Mouse (Mus musculus) hindbrain, embryonic 10.5 days (tissue): ENCODE measurements around the gene Fam160b1. TPM values are rescaled to one million over a fixed set of nuclear protein-coding genes. Genes with fewer than 3 reads are reported as not detected.

Experiments used
- DNase-seq: peaks from one replicate; pipeline ENCODE4 v3.0.0-alpha.2; 2017; ENCODE audit warnings: low spot score
- H3K27ac ChIP-seq: fragments of 300-500 bp; sonication (generic); 2 replicates; pipeline ENCODE4 v1.5.1; 2016; ENCODE audit warnings: mild to moderate bottlenecking, moderate library complexity
- H3K27me3 ChIP-seq: fragments of 300-500 bp; sonication (generic); 2 replicates; pipeline ENCODE4 v1.6.1; 2016; ENCODE audit warnings: mild to moderate bottlenecking; ENCODE audit not compliant: poor library complexity, insufficient read depth, severe bottlenecking
- H3K36me3 ChIP-seq: fragments of 300-500 bp; sonication (generic); 2 replicates; pipeline ENCODE4 v1.6.1; 2016; ENCODE audit warnings: mild to moderate bottlenecking, moderate library complexity
- H3K4me1 ChIP-seq: fragments of 300-500 bp; sonication (generic); replicated peaks from 2 replicates; pipeline ENCODE4 v1.6.1; 2016; ENCODE audit warnings: mild to moderate bottlenecking
- H3K4me3 ChIP-seq: fragments of 300-500 bp; sonication (generic); 2 replicates; pipeline ENCODE4 v1.5.1; 2016; ENCODE audit warnings: mild to moderate bottlenecking, moderate library complexity
- H3K9me3 ChIP-seq: fragments of 300-500 bp; sonication (generic); 2 replicates; pipeline ENCODE4 v1.6.1; 2016; ENCODE audit warnings: mild to moderate bottlenecking, moderate library complexity
- WGBS: fragments of 180-500 bp; shearing (Covaris S2); methylation state at CpG from one replicate; pipeline ENCODE4 v1.1.7; 2016; 5-methylcytosine and 5-hydroxymethylcytosine counted together
- polyA plus RNA-seq: library from polyadenylated mRNA; unstranded; fragments of >200 nt; fragmentation: Nextera tagmentation; extraction: Ambion mirVana; gene quantifications from 2 replicates; pipeline ENCODE4 v1.2.1, GENCODE M21; 2016

Fam160b1 gene
- 10.8 and 12.8 TPM in 2 replicates for polyA plus RNA-seq

DNA sequence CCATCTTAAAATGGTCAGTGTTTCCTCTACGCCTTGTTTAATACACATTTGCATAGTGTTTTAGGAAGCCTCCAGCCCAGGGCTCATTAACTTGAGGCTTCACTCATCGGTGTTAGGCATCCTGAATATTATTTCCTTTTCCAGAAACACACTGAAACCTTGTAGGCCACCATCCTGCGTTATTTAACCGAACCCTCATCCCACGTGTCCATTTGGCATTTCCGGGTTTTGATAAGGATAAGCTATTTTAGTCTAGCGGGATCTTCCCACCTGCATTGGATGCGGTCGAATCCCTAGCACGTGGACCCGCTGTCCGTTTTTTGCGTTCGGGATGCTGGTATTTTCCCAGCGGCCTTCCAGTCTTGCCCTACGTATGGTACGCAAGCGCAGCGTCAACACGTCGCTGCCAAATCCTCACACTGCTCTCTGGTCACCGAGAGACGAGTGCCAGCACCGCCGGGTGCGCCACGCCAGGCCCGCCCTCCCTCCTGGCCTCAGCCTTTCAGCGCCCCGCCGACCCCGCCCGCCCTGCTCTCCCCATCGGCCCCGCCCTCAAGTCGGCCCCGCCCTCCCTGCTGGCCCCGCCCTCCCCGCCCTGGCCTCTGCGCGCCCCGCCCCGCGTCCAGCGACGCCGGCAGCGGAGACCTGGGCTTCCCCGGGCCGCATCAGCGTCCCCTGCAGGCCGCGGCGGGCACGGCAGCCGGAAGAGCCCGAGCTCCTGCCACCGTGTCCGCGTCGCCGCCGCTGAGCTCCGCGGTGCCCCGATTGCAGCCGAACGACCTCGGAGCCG is at the start of gene Fam160b1:
TSS of gene Fam160b1 (plus strand) at position 340 of the 790 bp plus-strand sequence.
- 1% methylated on average over 60 of the region's 70 CpGs for WGBS
- no peaks in the 10 kb centered on the region for H3K36me3 ChIP-seq

DNA sequence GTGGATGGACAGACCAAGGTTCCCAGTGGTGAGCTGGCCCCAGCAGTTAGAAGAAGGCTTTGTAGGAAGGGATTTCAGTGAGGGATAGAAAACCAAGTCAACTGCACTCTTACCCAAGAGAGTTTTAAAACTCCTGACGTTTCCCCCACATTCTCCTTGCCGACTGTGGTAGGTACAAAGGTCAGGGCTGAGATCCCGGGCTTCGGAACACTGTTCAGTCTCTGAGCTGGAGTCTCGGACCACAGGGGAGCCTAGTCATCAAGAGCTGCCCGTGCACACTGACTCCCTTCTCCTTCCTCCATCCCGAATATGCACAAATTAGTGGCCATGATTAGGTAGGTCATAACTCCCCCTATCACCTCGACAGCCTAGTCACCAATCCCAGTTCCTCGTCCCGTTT is 47.3 kb upstream of the Fam160b1 start:
- peaks cover 12% of the 10 kb centered on the region for H3K4me1 ChIP-seq
- no peak overlapping the region for H3K27ac ChIP-seq
- peaks cover 55% of the 10 kb centered on the region for H3K27me3 ChIP-seq
- no peaks in the 10 kb centered on the region for H3K9me3 ChIP-seq
- DNase-seq = no peak
- H3K4me3 ChIP-seq = no peak overlapping the region
- 76% methylated on average over 10 of the region's 10 CpGs for WGBS
- H3K36me3 ChIP-seq = no peaks in the 10 kb centered on the region

More for the DNA sequence above, at the start of gene Fam160b1:
- H3K9me3 ChIP-seq = no peaks in the 10 kb centered on the region
- peak within 1 kb of the TSS; percentile 99 for H3K27ac ChIP-seq
- DNase-seq = peak; percentile 96
- H3K27me3 ChIP-seq = no peaks in the 10 kb centered on the region
- H3K4me3 ChIP-seq = peak within 1 kb of the TSS; percentile 81
- peaks cover 70% of the 10 kb centered on the region for H3K4me1 ChIP-seq

DNA sequence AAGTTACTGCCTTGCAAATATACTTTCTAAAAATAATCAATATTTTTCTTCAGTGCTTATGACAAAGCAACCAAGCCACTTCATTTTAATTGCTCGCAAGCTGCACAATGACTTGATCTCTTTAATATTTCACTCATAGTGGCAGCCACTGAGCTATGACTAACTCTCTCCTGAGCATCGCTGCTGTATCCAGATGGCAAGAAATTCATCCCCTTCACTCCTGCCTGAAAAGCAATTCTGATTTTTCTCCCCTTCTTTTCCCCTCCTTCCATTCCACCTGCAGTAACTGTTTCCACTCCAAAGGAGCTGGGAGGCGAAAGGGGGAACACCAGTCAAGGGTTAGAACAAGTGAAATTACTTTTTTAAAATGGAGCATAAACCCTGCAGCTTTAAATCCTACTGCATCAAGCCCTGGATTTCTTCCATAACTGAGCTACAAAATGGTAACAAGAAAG is 46.6 kb upstream of the Fam160b1 start:
- Histone ChIP-seq H3K27ac (peak overlapping the region; percentile 77; the same call in 1 of the 2 replicates), H3K9me3 (no peaks in the 10 kb centered on the region), H3K27me3 (peaks cover 55% of the 10 kb centered on the region), H3K36me3 (no peaks in the 10 kb centered on the region), H3K4me3 (peak overlapping the region; percentile 69), H3K4me1 (peaks cover 12% of the 10 kb centered on the region)
- 81% methylated on average over 3 of the region's 3 CpGs for WGBS
- DNase-seq = no peak

DNA sequence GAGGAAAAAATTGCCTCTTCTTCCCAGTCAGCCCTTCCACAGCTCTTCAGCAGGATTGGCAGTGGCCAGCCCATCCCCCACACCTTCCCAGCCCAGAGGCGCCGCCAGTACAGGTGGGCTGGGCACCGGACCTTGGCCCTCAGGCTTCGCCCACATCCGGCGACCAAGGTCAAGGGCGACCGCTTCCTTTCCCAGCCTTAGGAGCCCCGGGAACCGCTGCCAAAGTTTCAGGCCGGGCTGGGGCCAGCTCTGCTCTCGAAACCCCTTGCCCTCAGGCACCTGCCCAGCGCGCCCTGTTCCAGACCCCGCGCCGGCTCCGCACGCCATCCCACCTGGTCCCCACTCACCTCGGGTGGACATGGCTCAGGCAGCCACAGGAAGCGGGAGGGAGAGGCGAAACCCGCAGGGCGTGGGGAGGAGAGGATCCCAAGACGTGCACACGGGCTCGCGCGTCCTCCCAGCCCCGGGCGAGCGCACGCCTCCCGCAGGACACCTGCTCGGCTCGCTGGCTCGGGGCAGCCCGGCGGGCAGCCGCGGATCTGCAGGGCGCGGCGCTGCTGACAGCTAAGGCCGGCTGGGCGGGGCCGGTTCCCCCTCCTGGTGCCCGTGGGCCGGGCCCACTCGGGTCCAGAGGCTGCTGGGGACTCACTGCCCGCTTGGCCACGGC is 46.0 kb upstream of the Fam160b1 start, which contains the start of gene Ablim1:
TSS of gene Ablim1 (minus strand) at position 574 of the 667 bp plus-strand sequence.
- Histone ChIP-seq H3K27ac (peak within 1 kb of the TSS; percentile 77), H3K4me1 (peaks cover 12% of the 10 kb centered on the region), H3K27me3 (peaks cover 55% of the 10 kb centered on the region), H3K36me3 (no peaks in the 10 kb centered on the region), H3K9me3 (no peaks in the 10 kb centered on the region), H3K4me3 (peak within 1 kb of the TSS; percentile 69)
- DNase-seq = peak; percentile 20
- WGBS = 2% methylated on average over 52 of the region's 52 CpGs

DNA sequence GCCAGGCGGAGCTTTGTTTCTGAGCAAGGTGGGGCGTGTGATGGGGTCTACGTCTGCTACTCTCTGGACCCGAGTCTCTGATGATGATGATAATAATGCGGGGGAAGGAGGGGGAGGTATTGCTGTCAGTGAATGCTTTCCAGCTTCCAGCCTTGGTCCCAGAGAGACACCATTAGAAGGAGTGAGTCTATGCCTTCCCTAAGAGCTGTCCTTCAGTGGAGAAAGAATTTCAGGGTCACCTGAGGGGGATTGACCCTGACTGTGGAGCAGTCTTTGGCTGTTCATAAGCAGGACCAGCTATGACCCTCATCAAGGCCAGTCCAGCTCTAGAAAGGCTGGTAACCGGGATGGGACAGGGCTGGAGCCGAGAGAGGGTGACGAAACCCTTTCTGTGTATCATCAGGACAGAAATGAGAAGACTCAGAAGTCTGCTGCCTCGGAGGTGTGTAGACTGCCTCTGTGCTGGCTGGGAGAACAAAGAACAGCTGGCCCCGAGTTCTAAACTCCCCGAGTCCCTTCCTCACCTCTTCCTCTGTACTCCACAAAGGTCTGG is 45.4 kb upstream of the Fam160b1 start:
- Histone ChIP-seq H3K36me3 (no peaks in the 10 kb centered on the region), H3K27ac (peak overlapping the region; percentile 77), H3K4me1 (peaks cover 12% of the 10 kb centered on the region), H3K27me3 (peaks cover 55% of the 10 kb centered on the region), H3K4me3 (peak overlapping the region; percentile 69), H3K9me3 (no peaks in the 10 kb centered on the region)
- WGBS = 43% methylated on average over 11 of the region's 11 CpGs
- no peak for DNase-seq

DNA sequence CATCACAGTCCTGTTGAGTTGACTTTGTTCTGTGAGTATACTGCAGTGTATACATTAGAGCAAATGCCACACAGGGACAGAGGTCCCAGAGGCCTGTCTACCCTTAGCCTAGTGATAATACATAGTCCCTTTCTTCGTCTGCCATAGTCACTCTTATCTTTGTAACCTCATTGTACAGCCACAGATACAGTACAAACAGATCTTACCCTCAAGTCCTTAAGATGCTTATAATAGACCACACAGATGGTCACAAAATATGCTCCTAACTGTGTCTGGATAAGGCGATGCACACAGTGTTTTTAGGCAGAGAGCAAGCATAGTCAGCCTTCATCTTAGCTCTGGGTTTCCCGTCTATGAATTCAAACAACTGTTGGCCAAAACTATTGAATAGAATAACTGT is 43.9 kb upstream of the Fam160b1 start:
- Histone ChIP-seq H3K36me3 (no peaks in the 10 kb centered on the region), H3K4me3 (no peak overlapping the region), H3K9me3 (no peaks in the 10 kb centered on the region), H3K4me1 (peaks cover 12% of the 10 kb centered on the region), H3K27me3 (peaks cover 48% of the 10 kb centered on the region), H3K27ac (no peak overlapping the region)
- DNase-seq = no peak
- WGBS = 93% methylated on average over 3 of the region's 3 CpGs

DNA sequence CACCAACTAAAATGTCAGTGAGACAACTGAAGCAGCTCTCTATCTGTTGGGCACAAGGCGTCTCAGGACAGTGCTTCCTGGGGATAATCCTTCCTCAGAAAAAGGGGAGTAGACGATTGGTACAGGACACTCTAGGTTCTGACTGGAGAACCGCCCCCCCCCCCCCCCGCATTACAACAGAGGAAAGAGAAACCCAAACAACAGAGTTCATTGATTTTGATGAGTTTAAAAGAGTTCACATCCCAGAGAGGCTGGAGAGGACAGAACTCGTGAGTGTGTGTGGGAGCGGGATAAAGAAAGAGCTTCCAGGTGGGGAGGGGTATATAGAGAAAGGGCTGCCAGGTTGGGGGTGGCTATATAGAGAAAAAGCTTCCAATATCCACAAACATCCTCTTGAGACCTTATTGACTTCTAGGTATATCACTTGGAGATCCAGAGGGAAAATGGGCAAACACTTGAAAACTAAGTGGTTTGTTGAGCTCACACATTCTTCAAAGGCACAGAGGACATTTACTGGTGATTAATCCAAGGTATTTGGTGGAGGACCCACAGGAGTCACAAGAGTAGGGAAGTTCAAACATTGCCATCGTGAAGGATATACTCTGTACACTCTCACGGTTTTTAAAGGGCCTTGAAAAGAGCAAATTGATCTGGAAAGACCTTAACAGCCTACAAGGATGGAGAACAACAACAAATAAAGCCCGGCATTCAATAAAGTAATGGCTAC is 39.7 kb upstream of the Fam160b1 start:
- Histone ChIP-seq H3K27me3 (peaks cover 19% of the 10 kb centered on the region), H3K4me1 (no peaks in the 10 kb centered on the region), H3K9me3 (no peaks in the 10 kb centered on the region), H3K4me3 (no peak overlapping the region), H3K36me3 (no peaks in the 10 kb centered on the region), H3K27ac (no peak overlapping the region)
- DNase-seq = no peak
- 77% methylated on average over 9 of the region's 9 CpGs for WGBS

DNA sequence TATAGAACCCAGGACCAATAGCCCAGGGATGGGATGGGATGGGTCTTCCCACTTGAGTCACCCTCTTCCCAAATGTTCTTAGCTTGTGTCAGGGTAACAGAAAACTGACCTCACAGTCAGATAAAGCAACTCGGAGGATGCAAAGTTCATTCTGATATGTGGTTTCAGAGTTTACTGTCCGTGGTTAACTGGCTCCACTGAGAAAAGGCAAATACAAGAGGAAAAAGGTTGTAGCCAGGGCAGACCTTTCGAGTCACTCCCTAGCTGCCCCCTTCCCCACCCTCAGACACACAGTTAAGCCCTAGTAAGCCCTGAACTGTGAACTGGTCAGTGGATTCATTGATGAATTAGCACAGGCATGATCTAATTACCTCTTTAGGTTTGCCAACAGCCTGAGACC is 38.6 kb upstream of the Fam160b1 start:
- Histone ChIP-seq H3K27me3 (peaks cover 8% of the 10 kb centered on the region), H3K36me3 (no peaks in the 10 kb centered on the region), H3K27ac (no peak overlapping the region), H3K9me3 (no peaks in the 10 kb centered on the region), H3K4me1 (no peaks in the 10 kb centered on the region), H3K4me3 (no peak overlapping the region)
- WGBS = 94% methylated on average over 3 of the region's 3 CpGs
- no peak for DNase-seq

DNA sequence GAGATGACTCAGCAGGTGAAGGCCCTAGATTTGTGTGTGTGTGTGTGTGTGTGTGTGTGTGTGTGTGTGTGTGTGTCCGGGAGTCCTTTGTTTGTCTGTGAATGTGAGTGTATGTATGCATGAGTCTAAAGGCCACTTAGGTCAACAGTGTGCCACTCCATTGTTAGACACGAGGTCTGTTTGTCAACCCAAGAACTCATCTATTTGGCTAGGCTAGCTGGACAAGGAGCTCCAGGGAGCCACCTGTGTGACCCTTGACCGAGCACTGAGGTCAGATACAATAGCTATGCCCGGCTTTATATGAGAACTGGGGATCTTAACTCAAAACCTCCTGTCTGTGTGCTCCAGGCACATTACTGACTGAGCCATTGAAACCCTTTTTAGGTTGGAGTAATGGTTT is 38.0 kb upstream of the Fam160b1 start:
- H3K27me3 ChIP-seq = peaks cover 7% of the 10 kb centered on the region; the same call in 1 of the 2 replicates
- H3K4me3 ChIP-seq = no peak overlapping the region
- H3K9me3 ChIP-seq = no peaks in the 10 kb centered on the region
- H3K27ac ChIP-seq = no peak overlapping the region
- H3K36me3 ChIP-seq = no peaks in the 10 kb centered on the region
- DNase-seq = no peak
- no peaks in the 10 kb centered on the region for H3K4me1 ChIP-seq
- 58% methylated on average over 4 of the region's 4 CpGs for WGBS

DNA sequence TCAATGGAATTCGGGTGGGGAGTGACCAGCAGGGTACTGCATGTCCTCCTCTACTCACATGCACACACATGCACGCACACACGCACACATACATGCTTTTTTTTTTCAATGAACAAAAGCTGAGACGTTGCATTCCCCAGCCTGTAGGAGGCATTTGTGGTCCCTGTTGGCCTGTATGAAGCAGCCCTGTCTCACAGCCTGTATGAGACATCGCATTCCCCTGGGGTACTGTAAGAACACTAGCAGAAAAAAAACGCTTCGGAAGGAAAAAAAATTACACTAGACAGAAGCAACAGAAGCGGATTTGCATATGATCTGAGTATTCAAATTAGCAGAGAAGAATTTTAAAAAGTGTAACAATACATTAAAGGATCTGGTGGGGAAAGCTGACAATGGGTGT is 37.4 kb upstream of the Fam160b1 start:
- DNase-seq = no peak
- Histone ChIP-seq H3K36me3 (no peaks in the 10 kb centered on the region), H3K9me3 (no peaks in the 10 kb centered on the region), H3K27me3 (peaks cover 7% of the 10 kb centered on the region; the same call in 1 of the 2 replicates), H3K4me1 (no peaks in the 10 kb centered on the region), H3K4me3 (no peak overlapping the region), H3K27ac (no peak overlapping the region)
- 87% methylated on average over 8 of the region's 8 CpGs for WGBS

DNA sequence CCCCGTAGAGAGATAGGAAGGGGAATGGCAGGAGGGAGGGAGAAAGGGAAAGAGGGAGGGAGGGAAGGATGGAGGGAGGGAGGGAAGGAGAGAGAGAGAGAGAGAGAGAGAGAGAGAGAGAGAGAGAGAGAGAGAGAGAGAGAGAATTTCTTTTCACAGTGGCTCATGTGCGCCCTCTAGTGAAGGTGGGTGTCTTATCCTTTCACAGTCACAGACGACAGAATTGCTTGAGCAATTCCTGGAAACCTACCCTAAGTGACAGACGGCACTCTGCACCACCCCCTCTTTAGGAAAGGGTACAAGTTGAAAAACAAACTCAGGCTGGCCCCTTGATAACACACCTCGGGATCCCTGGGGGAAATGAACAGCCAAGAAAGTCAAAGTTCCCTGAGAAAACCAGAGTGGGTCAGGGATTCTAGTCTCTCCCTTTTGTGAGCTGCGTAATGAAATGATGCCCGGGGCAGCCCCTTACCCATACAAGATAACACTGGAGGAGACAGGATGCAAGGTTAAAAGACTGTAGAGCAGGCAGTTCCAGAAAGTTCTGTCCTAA is 34.7 kb upstream of the Fam160b1 start:
- no peaks in the 10 kb centered on the region for H3K36me3 ChIP-seq
- no peaks in the 10 kb centered on the region for H3K4me1 ChIP-seq
- no peaks in the 10 kb centered on the region for H3K9me3 ChIP-seq
- DNase-seq = peak; percentile 52
- peaks cover 7% of the 10 kb centered on the region; the same call in 1 of the 2 replicates for H3K27me3 ChIP-seq
- H3K4me3 ChIP-seq = no peak overlapping the region
- 35% methylated on average over 7 of the region's 7 CpGs for WGBS
- no peak overlapping the region for H3K27ac ChIP-seq

DNA sequence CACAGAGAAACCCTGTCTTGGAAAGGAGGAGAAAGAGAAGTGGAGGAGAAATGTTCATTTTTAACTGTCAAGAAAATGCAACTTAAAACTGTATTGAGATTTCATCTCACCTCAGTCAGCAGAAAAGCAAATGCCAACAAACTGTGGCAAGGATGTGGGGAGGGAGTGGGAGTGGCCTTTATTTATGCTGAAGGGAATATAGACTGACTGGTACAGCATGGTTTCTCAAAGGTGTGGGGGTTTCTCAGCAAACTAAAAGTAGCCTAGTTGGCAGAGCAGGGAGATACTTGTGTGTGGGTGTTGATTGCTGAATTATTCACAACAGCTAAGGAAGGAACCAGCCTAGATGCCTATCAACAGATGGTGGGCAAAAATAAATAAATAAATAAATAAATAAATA is 32.8 kb upstream of the Fam160b1 start:
- H3K27me3 ChIP-seq = peaks cover 7% of the 10 kb centered on the region; the same call in 1 of the 2 replicates
- H3K4me1 ChIP-seq = 0 out of 2 replicates have a peak, but pooled peaks cover 3% of the 10 kb centered on the region
- no peaks in the 10 kb centered on the region for H3K9me3 ChIP-seq
- H3K36me3 ChIP-seq = no peaks in the 10 kb centered on the region
- no peak overlapping the region for H3K4me3 ChIP-seq
- DNase-seq = no peak
- no peak overlapping the region for H3K27ac ChIP-seq
